Mouse (Mus musculus) gastrocnemius, adult 18-20 months (tissue): ENCODE measurements around the gene Commd1. TPM values are rescaled to one million over a fixed set of nuclear protein-coding genes. Genes with fewer than 3 reads are reported as not detected.

Experiments
- DNase-seq: peaks from one replicate; pipeline ENCODE4 v3.0.0; 2021; ENCODE audit warnings: low spot score
- total RNA-seq, 2 experiments: library from RNA; stranded (reverse); gene quantifications; 2 replicates each; pipeline ENCODE4 v1.2.3; 2021

Gene Commd1
- total RNA-seq, 2 experiments from 2014 or later = 93.4 to 109 TPM

GRCm38 (mm10) chr11:22860335-22861227 is 121.6 kb downstream of the Commd1 start, which contains the start of gene B3gnt2:
B3gnt2 (minus strand) TSS chr11:22860961.
- peak; percentile 24 for DNase-seq

GRCm38 (mm10) chr11:22859633-22860334 is 122.4 kb downstream of the Commd1 start:
- peak; percentile 85 for DNase-seq

GRCm38 (mm10) chr11:22859301-22859632 is 122.9 kb downstream of the Commd1 start:
- peak; percentile 24 for DNase-seq

GRCm38 (mm10) chr11:22858441-22859300 is 123.5 kb downstream of the Commd1 start:
- DNase-seq = no peak

- DNase-seq = no peak
Measured at GRCm38 (mm10) chr11:22857705-22858440, 124.3 kb downstream of the Commd1 start.

- no peak for DNase-seq
Measured at GRCm38 (mm10) chr11:22857106-22857704, 125.0 kb downstream of the Commd1 start.

GRCm38 (mm10) chr11:22856371-22856965 is 125.7 kb downstream of the Commd1 start:
- DNase-seq = no peak

GRCm38 (mm10) chr11:22854571-22854970 is 127.6 kb downstream of the Commd1 start:
- DNase-seq = no peak

GRCm38 (mm10) chr11:22853477-22854157 is 128.6 kb downstream of the Commd1 start:
- no peak for DNase-seq

- DNase-seq = no peak
Measured at GRCm38 (mm10) chr11:22852510-22852909, 129.7 kb downstream of the Commd1 start.

- DNase-seq = no peak
Measured at GRCm38 (mm10) chr11:22851416-22851815, 130.8 kb downstream of the Commd1 start.

- DNase-seq = no peak
Measured at GRCm38 (mm10) chr11:22850077-22850476, 132.1 kb downstream of the Commd1 start.

GRCm38 (mm10) chr11:22848649-22849195 is 133.5 kb downstream of the Commd1 start:
- DNase-seq = no peak

GRCm38 (mm10) chr11:22847732-22848648 is 134.2 kb downstream of the Commd1 start:
- peak; percentile 75 for DNase-seq

- DNase-seq = no peak
Measured at GRCm38 (mm10) chr11:22846960-22847731, 135.0 kb downstream of the Commd1 start.
